Mouse (Mus musculus): ENCODE results near the gene Dhrs1. TPM values are rescaled to one million over a fixed set of nuclear protein-coding genes. Genes with fewer than 3 reads are reported as not detected.

The Dhrs1 gene
- polyA plus RNA-seq, 1 experiment from 2014 or later, result 122 TPM

- peaks cover 14% of the 10 kb centered on the region for H3K4me1 ChIP-seq (replicated peaks; ENCODE audit: insufficient read depth, low read length)
- 6% methylated on average over 13 of the region's 13 CpGs for WGBS
- H3K27me3 ChIP-seq (ENCODE audit: insufficient read depth, low read length), result no peaks in the 10 kb centered on the region
- peak within 1 kb of the TSS; percentile 44 for H3K4me3 ChIP-seq (replicated peaks; ENCODE audit: low read depth, low read length)
- ATAC-seq (replicated peaks; ENCODE audit: low FRiP score, low read depth) (no peak), DNase-seq (ENCODE audit: low spot score) (peak; percentile 32)
- peak within 1 kb of the TSS; percentile 52 for H3K9ac ChIP-seq (ENCODE audit: low read depth, low read length)
- peak within 1 kb of the TSS; percentile 75 for H3K27ac ChIP-seq
- H3K9me3 ChIP-seq (replicated peaks; ENCODE audit: low read length), result no peaks in the 10 kb centered on the region
- peak within 1 kb of the TSS; percentile 80 for H3K4me2 ChIP-seq (ENCODE audit: low read length)
- no peaks in the 10 kb centered on the region for H3K36me3 ChIP-seq (ENCODE audit: insufficient read depth, low read length)
- TF ChIP-seq CTCF (IDR thresholded peaks at IDR 0.05; ENCODE audit: low read depth), result no peak
These were observed 38.4 kb upstream of the Dhrs1 start, which contains the start of gene Adcy4 for GRCm38 (mm10) chr14:55783958-55784235. Adcy4 (minus strand) TSS chr14:55784095.

DNA sequence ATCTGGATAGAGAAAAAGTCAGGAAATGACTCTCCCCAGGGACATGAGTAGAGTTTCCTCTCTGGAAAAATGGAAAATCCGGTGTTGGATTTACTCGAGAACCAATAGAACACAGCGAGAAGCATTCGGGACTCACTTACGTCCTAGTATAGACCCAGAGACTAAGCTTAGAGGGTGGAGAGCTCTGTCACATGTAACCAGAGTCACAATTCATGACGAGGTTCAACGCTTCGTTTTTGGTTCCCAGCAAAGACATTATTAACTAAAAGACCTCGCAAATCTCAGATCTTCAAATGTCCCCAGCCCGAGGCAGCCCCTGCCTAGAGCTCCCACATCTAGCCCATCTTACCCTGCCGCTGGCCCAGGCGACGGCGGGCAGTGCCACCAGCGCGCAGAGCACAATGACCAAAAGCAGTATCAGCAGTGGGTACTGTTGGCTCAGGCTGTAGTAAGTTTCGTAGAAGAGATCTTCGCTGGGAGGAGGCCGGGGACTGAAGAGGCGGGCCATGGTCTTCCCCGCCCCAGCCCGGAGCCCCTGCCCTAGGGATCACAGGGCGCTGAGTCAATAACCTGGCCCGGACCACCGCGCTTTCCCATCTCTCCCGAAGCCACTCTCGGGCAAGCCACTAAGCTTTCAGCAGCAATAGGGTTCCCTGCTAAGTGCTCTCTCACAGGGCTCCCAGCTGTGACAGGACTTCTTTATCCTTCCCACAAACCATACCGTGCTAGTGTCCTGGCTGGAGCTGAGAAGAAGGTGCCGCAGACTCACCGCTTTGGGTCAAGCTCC lies 37.9 kb upstream of the Dhrs1 start:
- Histone ChIP-seq H3K27ac (peak overlapping the region; percentile 75), H3K4me1 (replicated peaks; ENCODE audit: insufficient read depth, low read length) (peaks cover 14% of the 10 kb centered on the region), H3K36me3 (ENCODE audit: insufficient read depth, low read length) (no peaks in the 10 kb centered on the region), H3K9ac (ENCODE audit: low read depth, low read length) (peak overlapping the region; percentile 52), H3K27me3 (ENCODE audit: insufficient read depth, low read length) (no peaks in the 10 kb centered on the region), H3K4me2 (ENCODE audit: low read length) (peak overlapping the region; percentile 80), H3K4me3 (replicated peaks; ENCODE audit: low read depth, low read length) (peak overlapping the region; percentile 44), H3K9me3 (replicated peaks; ENCODE audit: low read length) (no peaks in the 10 kb centered on the region)
- peak; percentile 95 for DNase-seq (ENCODE audit: low spot score)
- 3% methylated on average over 31 of the region's 31 CpGs for WGBS
- no peak for TF ChIP-seq CTCF (IDR thresholded peaks at IDR 0.05; ENCODE audit: low read depth)
- no peak; the same call in 1 of the 2 replicates for ATAC-seq (replicated peaks; ENCODE audit: low FRiP score, low read depth)

DNA sequence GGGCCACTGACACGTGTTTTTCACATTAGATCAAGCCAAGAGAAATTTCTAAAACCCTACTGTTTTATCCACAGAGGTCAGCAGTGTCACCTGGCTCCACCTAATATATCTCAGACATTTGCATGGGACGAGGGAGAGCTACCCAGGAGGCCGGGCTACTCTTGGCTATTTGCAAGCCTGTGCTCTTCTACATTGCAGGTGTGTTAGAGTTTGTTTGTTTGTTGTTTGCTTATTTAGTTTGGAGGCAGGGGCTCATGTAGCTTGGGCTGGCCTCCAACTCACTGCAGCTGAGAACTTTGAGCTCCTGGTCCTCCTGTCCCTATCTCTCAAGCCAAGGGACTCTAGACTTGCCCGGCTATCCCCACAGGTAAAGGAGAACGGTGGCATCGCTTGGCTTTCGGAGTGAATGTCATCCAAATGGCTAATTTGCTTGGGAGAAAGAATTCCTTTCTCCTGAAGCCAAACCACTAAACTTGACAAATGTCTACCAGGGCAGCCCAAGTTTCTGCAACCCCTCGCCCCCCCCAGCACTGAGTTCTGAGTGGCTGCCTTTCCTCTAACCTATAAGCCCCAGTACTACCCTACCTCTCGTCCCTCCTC lies 37.0 kb upstream of the Dhrs1 start:
- ATAC-seq (replicated peaks; ENCODE audit: low FRiP score, low read depth), result no peak
- no peaks in the 10 kb centered on the region for H3K36me3 ChIP-seq (ENCODE audit: insufficient read depth, low read length)
- H3K4me2 ChIP-seq (ENCODE audit: low read length), result peak overlapping the region; percentile 80
- H3K9ac ChIP-seq (ENCODE audit: low read depth, low read length), result 0 out of 2 replicates have a peak overlapping the region, but pooled peaks have one; percentile 5
- no peak for TF ChIP-seq CTCF (IDR thresholded peaks at IDR 0.05; ENCODE audit: low read depth)
- no peaks in the 10 kb centered on the region for H3K27me3 ChIP-seq (ENCODE audit: insufficient read depth, low read length)
- H3K4me1 ChIP-seq (replicated peaks; ENCODE audit: insufficient read depth, low read length), result peaks cover 7% of the 10 kb centered on the region
- H3K27ac ChIP-seq, result peak overlapping the region; percentile 65; the same call in 1 of the 2 replicates
- no peaks in the 10 kb centered on the region for H3K9me3 ChIP-seq (replicated peaks; ENCODE audit: low read length)
- 44% methylated on average over 9 of the region's 9 CpGs for WGBS
- DNase-seq (ENCODE audit: low spot score), result no peak
- peak overlapping the region; percentile 44 for H3K4me3 ChIP-seq (replicated peaks; ENCODE audit: low read depth, low read length)

DNA sequence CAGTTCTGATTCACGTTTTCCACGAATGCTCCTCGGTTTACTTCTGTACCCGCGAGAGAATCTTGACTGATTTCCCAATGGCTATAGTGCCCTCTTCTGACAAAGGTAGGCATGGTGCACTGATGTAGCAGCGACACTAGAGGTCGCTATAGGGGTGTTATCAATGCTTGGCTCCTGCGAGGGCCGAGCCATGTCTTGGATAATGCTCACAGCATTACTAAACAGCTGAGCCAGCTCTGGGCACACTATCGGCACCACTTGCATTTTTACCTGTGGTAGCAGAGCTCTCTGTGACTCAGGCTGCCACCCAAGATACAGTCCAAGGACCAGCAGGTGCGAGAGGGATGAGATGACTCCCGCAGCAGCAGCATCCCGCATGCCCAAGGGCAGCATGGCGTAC lies 35.8 kb upstream of the Dhrs1 start:
- peaks cover 7% of the 10 kb centered on the region for H3K4me1 ChIP-seq (replicated peaks; ENCODE audit: insufficient read depth, low read length)
- H3K4me2 ChIP-seq (ENCODE audit: low read length), result peak overlapping the region; percentile 80
- DNase-seq (ENCODE audit: low spot score), result peak; percentile 94
- no peaks in the 10 kb centered on the region for H3K27me3 ChIP-seq (ENCODE audit: insufficient read depth, low read length)
- H3K9me3 ChIP-seq (replicated peaks; ENCODE audit: low read length), result no peaks in the 10 kb centered on the region
- ATAC-seq (replicated peaks; ENCODE audit: low FRiP score, low read depth), result peak; percentile 64
- WGBS, result 15% methylated on average over 14 of the region's 14 CpGs
- no peak overlapping the region for H3K27ac ChIP-seq
- H3K36me3 ChIP-seq (ENCODE audit: insufficient read depth, low read length), result no peaks in the 10 kb centered on the region
- no peak overlapping the region for H3K9ac ChIP-seq (ENCODE audit: low read depth, low read length)
- peak; percentile 99 for TF ChIP-seq CTCF (IDR thresholded peaks at IDR 0.05; ENCODE audit: low read depth)
- no peak overlapping the region for H3K4me3 ChIP-seq (replicated peaks; ENCODE audit: low read depth, low read length)

GRCm38 (mm10) chr14:55780736-55781135 lies 35.2 kb upstream of the Dhrs1 start:
- Histone ChIP-seq H3K9me3 (replicated peaks; ENCODE audit: low read length) (no peaks in the 10 kb centered on the region), H3K27me3 (ENCODE audit: insufficient read depth, low read length) (no peaks in the 10 kb centered on the region), H3K36me3 (ENCODE audit: insufficient read depth, low read length) (no peaks in the 10 kb centered on the region), H3K27ac (no peak overlapping the region), H3K4me3 (replicated peaks; ENCODE audit: low read depth, low read length) (no peak overlapping the region), H3K9ac (ENCODE audit: low read depth, low read length) (no peak overlapping the region), H3K4me2 (ENCODE audit: low read length) (no peak overlapping the region), H3K4me1 (replicated peaks; ENCODE audit: insufficient read depth, low read length) (peaks cover 7% of the 10 kb centered on the region)
- DNase-seq (ENCODE audit: low spot score) (no peak), ATAC-seq (replicated peaks; ENCODE audit: low FRiP score, low read depth) (no peak)
- no peak for TF ChIP-seq CTCF (IDR thresholded peaks at IDR 0.05; ENCODE audit: low read depth)
- 84% methylated on average over 11 of the region's 11 CpGs for WGBS

DNA sequence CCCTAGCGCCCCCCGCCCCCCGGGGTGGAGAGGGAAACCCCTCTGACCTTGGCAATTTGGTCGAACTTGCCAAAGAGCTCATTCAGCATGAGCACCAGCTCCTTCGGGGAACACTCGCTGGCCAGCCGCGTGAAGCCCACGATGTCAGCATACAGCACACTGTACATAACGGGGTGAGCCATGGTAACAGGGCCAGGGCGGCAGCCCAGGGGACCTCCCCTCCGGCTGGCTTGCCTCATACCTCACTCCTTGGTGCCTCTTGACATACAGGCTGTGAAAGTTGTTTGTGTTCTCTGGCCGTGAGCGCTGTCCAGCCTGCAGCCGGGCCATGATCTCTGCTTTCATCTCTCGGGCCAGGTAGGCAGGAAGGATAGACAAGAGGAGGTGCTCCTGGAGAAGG lies 34.2 kb upstream of the Dhrs1 start:
- WGBS, result 60% methylated on average over 16 of the region's 16 CpGs
- no peaks in the 10 kb centered on the region for H3K36me3 ChIP-seq (ENCODE audit: insufficient read depth, low read length)
- TF ChIP-seq CTCF (IDR thresholded peaks at IDR 0.05; ENCODE audit: low read depth), result no peak
- H3K27me3 ChIP-seq (ENCODE audit: insufficient read depth, low read length), result no peaks in the 10 kb centered on the region
- no peaks in the 10 kb centered on the region for H3K9me3 ChIP-seq (replicated peaks; ENCODE audit: low read length)
- DNase-seq (ENCODE audit: low spot score), result no peak
- no peak overlapping the region for H3K4me3 ChIP-seq (replicated peaks; ENCODE audit: low read depth, low read length)
- peaks cover 7% of the 10 kb centered on the region for H3K4me1 ChIP-seq (replicated peaks; ENCODE audit: insufficient read depth, low read length)
- no peak overlapping the region for H3K27ac ChIP-seq
- ATAC-seq (replicated peaks; ENCODE audit: low FRiP score, low read depth), result no peak
- no peak overlapping the region for H3K9ac ChIP-seq (ENCODE audit: low read depth, low read length)
- no peak overlapping the region for H3K4me2 ChIP-seq (ENCODE audit: low read length)

Data from kidney, postnatal 0 days (tissue).